Mouse (Mus musculus) left cerebral cortex, adult 6 months (tissue): ENCODE measurements around the gene Cyp2d34. TPM values are rescaled to one million over a fixed set of nuclear protein-coding genes. Genes with fewer than 3 reads are reported as not detected.

Experiments used
- long read RNA-seq, 2 experiments: library from polyadenylated mRNA; unstranded; transcript quantifications; one replicate each; pipeline ENCODE4 v2.0.0; 2019 to 2020
- polyA plus RNA-seq: library from polyadenylated mRNA; unstranded; fragments of <200 nt; fragmentation: Nextera tagmentation; gene quantifications from 2 replicates; pipeline ENCODE4 v1.2.3, GENCODE M21; 2021

Cyp2d34 gene
- not detected in 2 replicates for polyA plus RNA-seq
- long read RNA-seq, experiment 1 = 0 reads
- long read RNA-seq, experiment 2 = 0 reads

GRCm38 (mm10) chr15:82620531-82621202 is at the start of gene Cyp2d34:
Gene Cyp2d34, minus strand, starts transcription at chr15:82620946.

Other genes with a start within 250 kb of the Cyp2d34 start
- 15.5 and 16.5 TPM in 2 replicates for gene Cyp2d22, start 240.7 kb downstream of the Cyp2d34 start, polyA plus RNA-seq
- gene Cyp2d11, start 226.9 kb downstream of the Cyp2d34 start, polyA plus RNA-seq = not detected in 2 replicates
- not detected in 2 replicates for gene Cyp2d10, start 213.8 kb downstream of the Cyp2d34 start, polyA plus RNA-seq
- gene Cyp2d9, start 187.5 kb downstream of the Cyp2d34 start, polyA plus RNA-seq = not detected in 2 replicates
- gene Cyp2d12, start 65.9 kb downstream of the Cyp2d34 start, polyA plus RNA-seq = not detected in 2 replicates
- gene Cyp2d40, start 143.2 kb upstream of the Cyp2d34 start, polyA plus RNA-seq = not detected in 2 replicates
- gene Cyp2d26, start 173.3 kb upstream of the Cyp2d34 start, polyA plus RNA-seq = not detected in 2 replicates